Mouse (Mus musculus) liver (tissue): ENCODE measurements around the gene Gm20604.

Experiments used
- DNase-seq: peaks from one replicate; pipeline ENCODE4 v3.0.0-alpha.2; 2020; ENCODE audit warnings: mixed read lengths

Gm20604 gene

DNA sequence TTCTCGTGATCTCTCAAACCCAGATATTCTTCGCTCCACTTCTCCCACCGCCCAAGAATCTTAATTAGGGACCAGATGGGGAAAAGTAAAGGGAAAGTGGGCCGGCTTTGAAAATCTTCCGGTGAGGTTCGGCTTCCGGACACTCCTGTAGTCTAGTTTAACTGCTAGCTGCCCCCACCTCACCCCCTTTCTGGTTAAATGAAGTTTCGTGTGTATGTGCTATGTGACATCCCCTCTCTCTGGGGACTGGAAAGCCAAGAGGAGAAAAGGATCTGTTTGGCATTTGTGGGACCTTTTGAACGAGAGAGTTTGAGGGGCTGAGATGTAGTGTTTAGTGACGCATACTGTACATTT is at the start of gene Gm20604:
Gm20604 (minus strand) TSS at position 270 of the 354 bp plus-strand sequence.
- DNase-seq, result no peak

GRCm38 (mm10) chr12:102799528-102799927 is 41.1 kb upstream of the Gm20604 start:
- DNase-seq, result no peak

DNA sequence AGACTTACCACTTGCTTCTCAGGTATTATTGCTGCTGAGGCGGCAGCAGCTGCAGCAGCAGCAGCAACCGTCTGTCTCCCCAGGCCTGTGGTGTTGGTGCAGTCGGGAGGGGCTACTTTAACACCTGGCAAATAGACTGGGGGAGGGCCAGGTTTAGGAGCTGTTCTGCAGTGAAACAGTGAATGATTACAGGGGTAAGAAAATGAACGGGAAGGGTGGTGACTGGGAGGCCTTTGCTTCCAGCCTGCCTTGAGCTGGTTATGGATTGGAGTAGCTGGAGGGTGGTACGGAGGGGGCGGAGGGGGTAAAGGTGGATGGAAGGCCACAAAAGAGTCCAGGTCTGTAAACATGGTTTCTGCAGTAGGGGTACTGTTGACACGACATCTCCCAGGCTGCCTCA is 29.5 kb upstream of the Gm20604 start:
- peak; percentile 26 for DNase-seq

GRCm38 (mm10) chr12:102785593-102785985 is 27.1 kb upstream of the Gm20604 start:
- DNase-seq, result no peak

DNA sequence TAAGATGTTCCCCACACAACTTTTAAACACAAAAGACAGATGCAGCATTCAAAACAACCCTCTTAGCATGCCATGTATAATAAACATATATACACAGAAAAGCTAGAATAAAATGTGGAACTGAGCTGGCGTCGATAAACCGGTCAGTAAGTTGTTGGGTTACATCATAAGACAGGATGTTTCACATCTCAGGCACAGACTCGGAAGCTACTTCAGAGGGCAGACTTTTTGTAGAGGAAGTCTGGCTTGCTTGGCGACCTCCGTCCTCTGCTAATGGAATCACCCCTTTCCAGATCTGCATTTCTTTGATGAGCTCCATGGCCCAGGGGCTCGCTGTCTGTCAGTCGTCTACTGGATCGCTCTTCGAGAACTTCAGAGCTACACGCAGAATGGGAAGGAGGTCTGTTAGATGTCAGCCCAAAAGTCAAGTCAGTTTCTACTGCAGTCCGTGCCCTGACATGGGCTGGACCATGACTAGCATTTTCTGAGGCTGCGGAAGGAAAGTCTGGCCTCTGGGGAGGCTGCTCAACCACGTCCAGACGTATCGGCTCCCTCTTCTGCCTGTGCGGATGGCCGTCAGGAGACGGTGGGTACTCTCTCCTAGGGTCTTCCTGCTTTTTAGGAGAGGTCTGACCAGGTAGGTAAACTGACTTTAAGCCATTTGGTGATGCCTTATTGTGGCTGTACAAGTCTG is 26.6 kb upstream of the Gm20604 start:
- DNase-seq, result no peak

DNA sequence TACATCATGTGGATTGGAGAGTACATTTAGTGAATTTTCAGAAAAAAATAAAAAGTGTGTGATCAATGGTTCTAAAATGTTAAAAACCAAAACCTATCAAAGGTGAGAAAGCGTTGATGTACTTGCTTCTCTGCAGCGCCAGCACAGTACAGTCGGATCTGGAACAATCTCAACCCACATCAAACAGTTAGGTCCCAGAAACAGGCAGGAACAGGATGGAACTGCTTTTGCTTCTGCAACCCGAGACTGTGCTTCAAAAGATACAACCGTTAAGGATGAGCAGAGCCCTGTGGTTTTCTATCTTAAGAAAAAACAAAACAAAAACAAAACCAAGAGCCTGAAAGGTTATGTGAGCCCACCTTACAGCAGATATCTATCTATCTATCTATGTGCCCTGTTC is 24.4 kb upstream of the Gm20604 start:
- no peak for DNase-seq

GRCm38 (mm10) chr12:102779452-102779851 is 21.0 kb upstream of the Gm20604 start:
- peak; percentile 30 for DNase-seq

GRCm38 (mm10) chr12:102778151-102778550 is 19.7 kb upstream of the Gm20604 start:
- no peak for DNase-seq

DNA sequence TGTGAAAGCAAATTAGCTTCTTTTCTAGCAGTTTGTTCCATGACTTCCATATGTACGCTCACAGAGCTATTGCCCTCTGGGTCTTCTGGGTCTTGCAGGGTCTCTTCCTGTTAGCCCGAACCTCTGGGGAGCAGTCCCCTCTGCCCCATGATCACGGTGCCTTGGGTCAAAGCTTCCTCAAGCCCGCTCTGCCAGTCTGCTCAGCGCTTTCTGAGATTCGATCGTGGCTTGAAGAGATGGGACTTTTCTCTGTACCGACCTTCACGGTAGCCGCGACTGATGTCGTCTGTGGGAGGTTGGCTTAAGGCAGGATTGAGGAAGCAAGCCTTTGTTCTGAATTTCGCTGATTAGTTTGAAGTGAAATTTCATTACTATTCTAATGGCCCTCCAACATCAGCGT is 17.6 kb upstream of the Gm20604 start:
- DNase-seq, result no peak

DNA sequence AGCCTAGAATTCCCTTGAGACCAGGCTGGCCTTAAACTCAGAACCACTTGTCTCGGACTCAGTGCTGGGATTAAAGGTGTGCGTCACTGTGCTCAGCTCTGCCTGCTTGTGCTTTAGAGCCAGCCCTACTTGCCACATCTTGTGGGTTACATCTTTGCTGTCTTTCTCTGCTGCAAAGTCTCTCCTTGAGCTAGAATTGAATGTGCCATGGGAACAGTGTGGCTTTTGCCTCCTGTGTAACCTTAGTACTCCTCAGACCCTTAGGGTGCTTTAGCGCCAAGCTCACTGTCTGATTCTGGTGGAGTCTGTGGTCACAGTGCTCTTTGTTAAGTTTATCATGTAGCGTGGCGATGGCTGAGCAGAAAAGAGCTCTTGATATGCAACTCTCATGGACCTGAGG is 14.2 kb upstream of the Gm20604 start:
- no peak for DNase-seq

DNA sequence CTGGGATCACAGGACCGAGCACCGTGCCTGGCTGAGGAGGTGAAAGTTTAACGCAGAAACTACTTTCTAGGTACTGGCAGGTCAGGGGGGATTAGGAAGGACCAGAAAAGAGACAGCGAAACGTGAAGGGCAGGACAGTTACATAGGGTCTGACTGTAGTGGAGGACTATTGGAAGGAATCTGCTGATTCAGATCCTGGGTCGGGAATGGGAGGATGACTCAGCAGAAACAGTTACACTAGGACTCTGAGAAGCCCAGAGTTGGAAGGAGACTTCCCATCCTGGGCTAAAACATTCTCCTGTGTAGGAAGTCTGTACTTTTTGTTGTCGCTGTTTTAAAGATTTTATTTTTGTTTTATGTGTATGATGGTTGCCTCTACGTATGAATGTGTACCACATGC is 13.1 kb upstream of the Gm20604 start:
- DNase-seq, result no peak

DNA sequence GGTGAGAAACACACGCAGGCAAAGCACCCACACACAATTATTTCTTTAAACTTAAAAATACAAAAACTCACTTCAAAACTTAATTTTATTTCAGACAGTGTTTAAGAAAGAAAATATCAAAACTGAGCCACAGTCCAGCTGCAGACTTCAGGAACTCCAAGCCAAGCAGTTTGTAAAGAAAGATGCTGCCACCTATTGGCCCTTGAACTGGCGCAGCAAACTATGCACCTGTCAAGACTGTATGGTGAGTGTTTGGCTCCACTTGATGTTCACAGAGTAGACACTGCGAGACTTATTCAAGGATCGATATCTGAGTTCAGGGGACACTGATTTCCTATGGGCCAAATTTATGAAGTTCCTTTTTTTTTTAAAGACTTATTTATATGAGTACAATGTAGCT is 10.5 kb upstream of the Gm20604 start:
- no peak for DNase-seq

DNA sequence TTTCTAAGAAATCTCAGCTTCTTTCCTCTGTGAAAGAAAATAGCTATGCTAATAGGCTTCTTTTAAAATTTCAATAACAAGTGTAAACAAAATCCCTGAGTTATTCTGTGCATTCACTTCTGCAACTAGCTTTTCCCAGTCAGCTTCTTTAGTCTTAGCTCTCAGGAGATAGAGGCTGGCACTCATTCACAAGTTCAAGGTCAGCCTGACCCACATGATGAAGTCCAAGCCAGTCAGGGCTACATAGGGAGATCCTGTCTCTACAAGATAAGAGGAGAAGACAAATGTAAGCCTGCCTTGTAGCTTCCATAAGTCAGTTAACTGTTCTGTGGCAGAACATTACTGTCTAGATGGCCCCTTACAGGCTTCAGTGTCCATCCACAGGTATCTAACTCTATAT is 5.2 kb upstream of the Gm20604 start:
- DNase-seq, result no peak

- no peak for DNase-seq
These were observed 3.2 kb upstream of the Gm20604 start for GRCm38 (mm10) chr12:102761668-102762067.

DNA sequence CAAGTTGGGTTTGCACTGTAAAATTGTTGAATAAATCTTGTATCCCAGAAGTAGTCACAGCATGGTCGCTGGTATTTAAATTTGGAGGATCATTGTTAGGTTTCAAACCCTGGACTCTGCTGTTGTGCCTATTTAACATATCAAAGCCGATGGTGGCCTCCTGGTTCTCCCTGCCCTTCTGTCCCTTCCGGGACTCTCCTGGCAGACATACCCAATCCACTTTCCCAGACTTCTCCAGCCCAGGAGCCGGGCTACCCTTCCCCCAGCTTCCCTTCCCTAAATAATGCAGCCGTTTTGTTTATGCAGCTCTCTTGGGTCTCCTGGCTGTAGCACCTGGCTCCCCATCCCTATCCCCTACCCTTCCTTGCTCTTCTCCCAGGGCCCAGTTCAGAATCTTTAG is 464 bp upstream of the Gm20604 start:
- DNase-seq, result no peak

DNA sequence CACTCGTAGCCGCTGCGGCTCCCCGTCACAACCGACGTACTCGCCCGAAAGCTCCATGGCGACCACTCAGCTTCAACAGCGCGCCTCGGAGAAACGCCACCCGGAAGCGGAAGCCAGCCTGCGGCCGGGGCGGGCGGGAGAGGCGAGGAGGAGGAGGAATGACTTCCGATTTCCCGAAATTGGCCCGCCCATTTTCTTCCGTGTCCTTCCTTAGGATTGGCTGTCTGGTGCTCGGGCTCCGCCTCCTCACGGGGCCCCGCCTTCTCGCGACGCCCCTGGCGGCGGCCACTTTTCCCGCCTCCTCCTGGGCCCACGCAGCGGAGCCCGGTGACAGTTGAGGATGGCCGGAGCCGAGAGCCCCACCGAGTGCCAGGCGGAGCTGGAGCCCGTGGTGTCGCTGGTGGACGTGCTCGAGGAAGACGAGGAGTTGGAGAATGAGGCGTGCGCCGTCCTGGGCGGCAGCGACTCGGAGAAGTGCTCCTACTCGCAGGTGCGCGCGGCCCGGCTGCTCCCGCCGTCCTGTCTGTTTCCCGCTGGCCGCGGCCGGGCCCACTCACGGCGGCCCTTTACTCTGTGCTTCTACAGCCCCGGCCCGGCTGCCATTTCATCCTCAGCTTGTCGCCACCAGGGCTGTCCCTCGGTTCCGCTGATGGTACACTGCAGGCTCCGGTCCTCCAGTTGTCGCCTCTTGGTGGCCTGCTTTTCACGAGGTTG is 626 bp downstream of the Gm20604 start, which contains the start of the genes Gm28051, Gon7 and Ubr7:
Gm28051 (minus strand) TSS at position 77 of the 714 bp plus-strand sequence.
Gon7 (minus strand) TSS at position 115 of the 714 bp plus-strand sequence.
Ubr7 (plus strand) TSS at position 279 of the 714 bp plus-strand sequence.
- DNase-seq, result peak; percentile 97

DNA sequence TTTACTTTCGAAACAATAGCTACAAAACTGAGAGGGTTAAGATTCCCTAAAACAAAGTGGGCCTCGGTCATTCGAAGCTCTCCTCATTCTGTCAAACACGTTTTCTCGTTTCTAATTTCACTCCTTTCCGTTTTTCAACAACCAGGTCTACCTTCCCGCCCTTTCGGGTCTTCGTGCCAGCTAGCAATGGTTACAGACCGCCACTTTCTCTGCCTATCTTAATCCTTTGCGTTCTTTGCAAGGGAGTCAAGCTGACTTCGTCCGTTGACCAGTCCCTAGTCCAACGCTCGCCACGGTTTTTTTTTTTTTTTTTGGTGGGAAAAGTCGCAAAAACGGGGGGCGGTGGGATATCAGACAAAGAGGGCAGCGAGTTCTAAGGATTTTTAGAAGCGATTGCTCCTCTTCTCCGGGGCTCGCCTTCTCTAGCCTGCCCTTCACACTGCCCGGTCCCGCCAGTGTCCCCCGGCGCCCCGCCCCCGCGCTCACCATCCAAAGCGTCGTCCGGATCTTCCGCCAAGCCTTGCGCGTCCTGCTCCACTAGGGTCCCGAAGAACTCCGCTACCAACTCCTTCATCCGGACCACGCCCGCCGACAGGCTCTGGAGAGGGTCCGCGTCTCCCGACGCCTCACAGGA is 1.3 kb downstream of the Gm20604 start:
- no peak for DNase-seq

DNA sequence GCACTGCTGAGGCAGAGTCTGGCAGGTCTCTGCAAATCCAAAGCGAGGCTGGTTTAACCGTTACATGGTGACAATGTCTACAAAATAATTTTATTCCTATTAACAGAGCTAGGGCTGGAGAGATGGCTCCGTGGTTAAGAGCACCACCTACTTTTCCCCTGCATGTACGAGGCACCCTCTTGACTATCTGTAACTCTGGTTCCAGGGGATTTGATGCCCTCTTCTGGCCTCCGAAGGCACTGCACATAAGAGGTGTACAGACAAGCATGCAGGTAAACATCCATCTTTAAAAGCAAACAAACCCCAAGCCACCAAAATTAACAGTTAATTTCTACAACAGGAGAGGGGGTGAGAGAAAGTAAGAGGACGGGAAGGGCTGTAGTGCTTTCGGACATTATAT is 2.2 kb downstream of the Gm20604 start:
- DNase-seq, result peak; percentile 68

DNA sequence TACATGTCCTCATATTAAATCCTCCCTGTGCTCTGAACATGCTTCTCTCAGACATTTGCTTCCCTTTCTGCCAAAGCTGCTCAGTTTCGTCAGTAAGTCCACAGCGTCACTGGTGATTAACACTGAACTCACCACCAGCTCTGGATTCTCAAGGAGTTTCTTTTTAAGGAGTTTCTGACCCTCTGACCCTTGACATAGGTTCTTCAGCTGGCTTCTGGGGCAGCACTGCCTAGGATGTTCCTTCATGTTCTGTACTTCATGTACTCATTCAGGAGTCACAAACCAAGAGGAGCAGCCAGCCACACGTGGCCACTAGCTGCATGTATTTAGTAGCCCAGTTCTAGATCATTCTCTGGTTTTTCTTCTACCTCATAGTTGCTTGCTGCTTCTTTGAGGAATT is 10.2 kb downstream of the Gm20604 start:
- DNase-seq, result no peak

GRCm38 (mm10) chr12:102744839-102745238 is 13.6 kb downstream of the Gm20604 start:
- no peak for DNase-seq

DNA sequence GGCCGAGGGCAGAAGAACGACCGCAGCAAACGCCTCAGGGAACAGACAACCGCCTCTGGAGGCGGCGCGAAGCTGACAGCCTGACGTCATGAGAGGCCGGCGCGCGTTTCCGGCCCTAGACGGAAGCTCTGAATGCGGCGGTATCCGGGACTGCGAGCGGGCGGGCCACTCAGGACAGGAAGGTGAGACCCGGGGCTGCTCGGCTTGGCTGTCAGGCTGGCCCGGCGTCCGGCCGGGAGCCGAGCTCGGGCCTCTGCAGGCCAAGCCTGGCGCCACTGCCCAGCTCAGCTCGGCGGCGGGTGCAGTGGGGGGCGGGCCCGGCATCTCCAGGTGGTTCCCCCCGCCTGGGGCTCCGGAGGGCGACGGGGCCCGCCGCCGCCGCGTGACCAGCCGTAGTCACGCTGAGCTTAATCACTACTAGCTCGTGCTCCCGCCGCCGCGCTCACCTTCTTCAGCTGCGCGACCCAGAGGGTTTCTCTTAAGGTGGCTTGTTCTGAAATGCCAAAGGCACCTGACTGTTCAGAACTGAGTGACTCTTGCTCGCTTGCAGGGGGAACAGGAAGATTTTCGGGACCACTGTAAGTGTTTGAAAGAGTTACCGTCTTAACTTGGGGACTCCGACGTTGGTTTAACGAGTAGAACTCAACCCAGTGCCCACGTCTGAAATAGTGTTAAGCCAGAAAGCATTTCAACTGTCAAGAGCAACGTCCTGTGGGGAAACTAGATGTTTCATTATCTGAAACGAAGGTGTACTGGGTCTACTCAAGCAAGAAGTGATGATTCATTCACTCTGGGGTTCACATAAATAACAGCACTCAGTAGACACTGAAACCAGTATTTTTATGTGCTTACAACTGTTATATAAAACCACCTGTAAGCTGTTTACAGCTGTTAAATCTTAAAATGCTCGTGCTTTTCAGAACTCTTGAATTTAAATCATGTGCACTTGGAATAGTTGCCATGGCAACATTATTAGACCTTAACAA is 14.6 kb downstream of the Gm20604 start, which contains the start of the genes Moap1 and Tmem251:
Moap1 (minus strand) TSS at position 73 of the 986 bp plus-strand sequence.
Tmem251 (plus strand) TSS at position 174 of the 986 bp plus-strand sequence.
- peak; percentile 92 for DNase-seq

- DNase-seq, result no peak
These were observed 15.4 kb downstream of the Gm20604 start for GRCm38 (mm10) chr12:102743036-102743588.
